Mouse (Mus musculus) hindbrain, embryonic 13.5 days (tissue): Measurements from ENCODE around the gene Mllt10. TPM values are rescaled to one million over a fixed set of nuclear protein-coding genes. Genes with fewer than 3 reads are reported as not detected.

Source experiments
- ATAC-seq: fragments of 200-750 bp; cut with Nextera tagmentation; 2 replicates; pipeline ENCODE4 v1.8.0; 2017; ENCODE audit warnings: moderate TSS enrichment; ENCODE audit not compliant: low FRiP score
- H3K27ac ChIP-seq: fragments of 300-500 bp; sonication (generic); 2 replicates; pipeline ENCODE4 v1.5.1; 2015; ENCODE audit warnings: inconsistent platforms, mild to moderate bottlenecking, moderate library complexity
- H3K27me3 ChIP-seq: fragments of 300-500 bp; sonication (generic); 2 replicates; pipeline ENCODE4 v1.6.1; 2015; ENCODE audit warnings: mild to moderate bottlenecking, inconsistent platforms
- H3K36me3 ChIP-seq: fragments of 300-500 bp; sonication (generic); 2 replicates; pipeline ENCODE4 v1.6.1; 2015; ENCODE audit warnings: mild to moderate bottlenecking, inconsistent platforms
- H3K4me1 ChIP-seq: fragments of 300-500 bp; sonication (generic); replicated peaks from 2 replicates; pipeline ENCODE4 v1.6.1; 2015; ENCODE audit warnings: inconsistent platforms
- H3K4me2 ChIP-seq: fragments of 300-500 bp; sonication (generic); 2 replicates; pipeline ENCODE4 v1.6.1; 2015; ENCODE audit warnings: inconsistent platforms, mild to moderate bottlenecking, moderate library complexity
- H3K4me3 ChIP-seq: fragments of 300-500 bp; sonication (generic); 2 replicates; pipeline ENCODE4 v1.5.1; 2015; ENCODE audit warnings: mild to moderate bottlenecking, inconsistent platforms
- H3K9ac ChIP-seq: fragments of 300-500 bp; sonication (generic); 2 replicates; pipeline ENCODE4 v1.6.1; 2015; ENCODE audit warnings: mild to moderate bottlenecking, inconsistent platforms
- H3K9me3 ChIP-seq: fragments of 300-500 bp; sonication (generic); 2 replicates; pipeline ENCODE4 v1.6.1; 2016; ENCODE audit warnings: inconsistent platforms
- WGBS: fragments of 180-500 bp; shearing (Covaris S2); methylation state at CpG from one replicate; pipeline ENCODE4 v1.1.7; 2015; 5-methylcytosine and 5-hydroxymethylcytosine counted together
- polyA plus RNA-seq: library from polyadenylated mRNA; unstranded; fragments of >200 nt; fragmentation: Nextera tagmentation; extraction: Ambion mirVana; gene quantifications from 2 replicates; pipeline ENCODE4 v1.2.1, GENCODE M21; 2015

Mllt10 gene
- polyA plus RNA-seq, 1 experiment from 2014 or later = 61.4 TPM

GRCm38 (mm10) chr2:18165511-18165910 lies 110.5 kb downstream of the Mllt10 start:
- Histone ChIP-seq H3K4me1 (no peaks in the 10 kb centered on the region), H3K4me3 (no peak overlapping the region), H3K9me3 (no peaks in the 10 kb centered on the region), H3K4me2 (no peak overlapping the region), H3K9ac (no peak overlapping the region), H3K36me3 (peaks cover 18% of the 10 kb centered on the region), H3K27me3 (no peaks in the 10 kb centered on the region), H3K27ac (no peak overlapping the region)
- 78% methylated on average over 2 of the region's 2 CpGs for WGBS
- ATAC-seq = no peak

DNA sequence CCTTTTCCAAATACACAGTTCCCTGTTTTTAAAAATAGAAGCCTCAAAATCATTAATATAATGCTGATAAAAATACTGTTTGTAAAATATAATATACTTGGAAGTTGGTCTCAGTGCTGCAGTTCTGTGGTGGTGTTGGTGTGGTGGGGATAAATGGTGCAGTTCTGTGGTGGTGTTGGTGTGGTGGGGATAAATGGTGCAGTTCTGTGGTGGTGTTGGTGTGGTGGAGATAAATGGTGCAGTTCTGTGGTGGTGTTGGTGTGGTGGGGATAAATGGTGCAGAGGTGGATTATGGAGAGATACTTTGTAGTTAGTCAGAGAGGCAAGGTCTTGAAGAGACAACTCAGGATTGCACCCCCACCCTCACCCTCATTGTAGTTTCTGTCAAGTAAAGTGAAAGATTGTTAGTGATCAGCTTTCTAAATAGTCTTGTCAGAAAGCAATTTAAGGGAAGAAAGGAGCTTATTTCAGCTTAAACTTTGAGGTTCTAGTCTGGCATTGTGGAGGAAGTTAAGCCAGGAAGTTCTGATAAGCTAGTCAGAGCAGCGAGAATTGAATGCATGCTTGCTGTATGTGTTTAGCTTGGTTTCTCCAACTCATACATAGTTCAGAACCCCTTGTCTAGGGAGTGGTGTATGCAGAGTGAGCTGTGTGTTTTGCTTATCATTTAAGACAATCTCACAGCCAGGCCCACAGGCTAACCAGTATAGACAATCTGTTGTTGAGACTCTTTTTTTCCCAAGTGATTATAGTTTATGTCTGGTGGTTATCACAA lies 114.3 kb downstream of the Mllt10 start:
- no peaks in the 10 kb centered on the region for H3K4me1 ChIP-seq
- no peak overlapping the region for H3K27ac ChIP-seq
- no peak overlapping the region for H3K4me3 ChIP-seq
- H3K4me2 ChIP-seq = no peak overlapping the region
- H3K9ac ChIP-seq = no peak overlapping the region
- H3K9me3 ChIP-seq = no peaks in the 10 kb centered on the region
- H3K27me3 ChIP-seq = no peaks in the 10 kb centered on the region
- no peak for ATAC-seq
- H3K36me3 ChIP-seq = peaks cover 5% of the 10 kb centered on the region; the same call in 1 of the 2 replicates
- WGBS = 81% methylated on average over 1 of the region's 1 CpGs

GRCm38 (mm10) chr2:18175234-18175633 lies 120.2 kb downstream of the Mllt10 start:
- no peaks in the 10 kb centered on the region for H3K4me1 ChIP-seq
- H3K27ac ChIP-seq = no peak overlapping the region
- no peak overlapping the region for H3K9ac ChIP-seq
- no peak for ATAC-seq
- H3K4me3 ChIP-seq = no peak overlapping the region
- H3K27me3 ChIP-seq = no peaks in the 10 kb centered on the region
- no peak overlapping the region for H3K4me2 ChIP-seq
- 31% methylated on average over 1 of the region's 1 CpGs for WGBS
- peaks cover 21% of the 10 kb centered on the region for H3K36me3 ChIP-seq
- H3K9me3 ChIP-seq = no peaks in the 10 kb centered on the region

DNA sequence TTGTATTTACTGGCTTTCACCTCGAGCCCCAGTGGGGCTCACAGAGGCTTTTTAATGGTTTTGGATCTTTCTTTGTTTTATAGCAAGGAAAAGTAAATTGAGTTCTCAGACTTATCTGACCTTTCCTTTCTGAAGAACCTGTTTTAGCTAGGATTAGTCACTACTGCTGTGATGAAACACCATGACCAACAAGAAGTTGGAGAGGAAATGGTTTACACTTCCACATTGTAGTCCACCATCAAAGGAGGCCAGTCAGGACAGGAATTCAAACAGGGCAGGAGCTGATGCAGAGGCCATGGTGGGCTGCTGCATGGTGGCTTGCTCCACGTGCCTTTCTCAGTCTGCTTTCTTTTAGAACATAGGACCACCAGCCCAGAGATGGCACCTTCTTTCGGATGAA lies 121.2 kb downstream of the Mllt10 start:
- no peak overlapping the region for H3K9ac ChIP-seq
- peaks cover 25% of the 10 kb centered on the region for H3K36me3 ChIP-seq
- H3K4me3 ChIP-seq = no peak overlapping the region
- ATAC-seq = no peak
- no peaks in the 10 kb centered on the region for H3K9me3 ChIP-seq
- no peak overlapping the region for H3K4me2 ChIP-seq
- no peak overlapping the region for H3K27ac ChIP-seq
- no peaks in the 10 kb centered on the region for H3K27me3 ChIP-seq
- no peaks in the 10 kb centered on the region for H3K4me1 ChIP-seq
- WGBS = 93% methylated on average over 3 of the region's 3 CpGs

- Histone ChIP-seq H3K27ac (no peak overlapping the region), H3K36me3 (peaks cover 38% of the 10 kb centered on the region), H3K4me3 (no peak overlapping the region), H3K4me1 (no peaks in the 10 kb centered on the region), H3K9me3 (no peaks in the 10 kb centered on the region), H3K4me2 (no peak overlapping the region), H3K9ac (no peak overlapping the region), H3K27me3 (no peaks in the 10 kb centered on the region)
- 96% methylated on average over 5 of the region's 5 CpGs for WGBS
- no peak for ATAC-seq
Observed at GRCm38 (mm10) chr2:18180323-18180722, 125.3 kb downstream of the Mllt10 start.

DNA sequence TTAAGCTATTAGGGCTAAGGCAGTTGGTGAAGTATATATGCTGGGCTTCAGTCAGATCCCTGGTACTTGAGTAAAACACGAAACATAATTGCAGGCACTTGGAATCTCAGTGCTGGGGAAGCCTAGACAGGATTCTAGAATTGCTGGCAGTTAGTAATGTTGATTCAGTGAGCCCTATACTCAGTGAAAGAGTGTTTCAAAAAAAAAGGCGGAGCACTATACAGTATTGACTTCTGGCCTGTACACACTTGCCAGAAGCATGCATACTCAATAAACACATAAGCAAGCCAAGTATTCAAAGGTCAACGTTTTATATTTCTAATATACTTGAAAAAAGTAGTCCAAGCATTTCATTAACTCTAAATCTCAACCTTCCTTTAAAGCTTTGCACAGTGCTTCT lies 126.6 kb downstream of the Mllt10 start:
- Histone ChIP-seq H3K9me3 (no peaks in the 10 kb centered on the region), H3K27me3 (no peaks in the 10 kb centered on the region), H3K4me2 (no peak overlapping the region), H3K36me3 (peaks cover 35% of the 10 kb centered on the region), H3K4me1 (no peaks in the 10 kb centered on the region), H3K9ac (no peak overlapping the region), H3K4me3 (no peak overlapping the region), H3K27ac (no peak overlapping the region)
- ATAC-seq = no peak
- 94% methylated on average over 3 of the region's 3 CpGs for WGBS

- Histone ChIP-seq H3K9ac (no peak overlapping the region), H3K27ac (no peak overlapping the region), H3K9me3 (no peaks in the 10 kb centered on the region), H3K27me3 (no peaks in the 10 kb centered on the region), H3K4me1 (no peaks in the 10 kb centered on the region), H3K4me3 (no peak overlapping the region), H3K36me3 (peaks cover 36% of the 10 kb centered on the region), H3K4me2 (no peak overlapping the region)
- ATAC-seq = no peak
Observed at GRCm38 (mm10) chr2:18183079-18183478, 128.0 kb downstream of the Mllt10 start.

DNA sequence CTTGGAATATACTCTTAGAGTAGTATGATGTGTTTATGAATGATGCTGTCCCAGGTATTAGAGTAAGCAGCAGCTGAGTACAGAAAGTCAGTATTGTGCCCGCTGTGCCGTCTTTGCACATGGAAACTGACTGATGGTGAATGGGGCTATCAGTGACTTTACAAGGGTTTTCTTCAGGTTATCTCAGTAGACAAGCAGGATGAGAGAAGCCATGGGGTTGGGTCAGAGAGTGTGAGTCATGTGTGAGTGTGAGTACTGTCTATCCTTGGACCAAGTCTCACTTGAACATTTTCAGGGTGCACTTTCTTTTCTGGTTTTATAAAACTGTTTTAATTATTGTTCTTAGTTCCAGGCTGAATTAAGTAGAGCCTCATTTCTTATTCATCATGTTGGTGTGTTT lies 133.3 kb downstream of the Mllt10 start:
- no peak overlapping the region for H3K9ac ChIP-seq
- 95% methylated on average over 2 of the region's 2 CpGs for WGBS
- H3K4me3 ChIP-seq = no peak overlapping the region
- H3K9me3 ChIP-seq = no peaks in the 10 kb centered on the region
- peaks cover 52% of the 10 kb centered on the region for H3K36me3 ChIP-seq
- H3K27ac ChIP-seq = no peak overlapping the region
- H3K4me1 ChIP-seq = no peaks in the 10 kb centered on the region
- H3K4me2 ChIP-seq = no peak overlapping the region
- no peaks in the 10 kb centered on the region for H3K27me3 ChIP-seq
- no peak for ATAC-seq

DNA sequence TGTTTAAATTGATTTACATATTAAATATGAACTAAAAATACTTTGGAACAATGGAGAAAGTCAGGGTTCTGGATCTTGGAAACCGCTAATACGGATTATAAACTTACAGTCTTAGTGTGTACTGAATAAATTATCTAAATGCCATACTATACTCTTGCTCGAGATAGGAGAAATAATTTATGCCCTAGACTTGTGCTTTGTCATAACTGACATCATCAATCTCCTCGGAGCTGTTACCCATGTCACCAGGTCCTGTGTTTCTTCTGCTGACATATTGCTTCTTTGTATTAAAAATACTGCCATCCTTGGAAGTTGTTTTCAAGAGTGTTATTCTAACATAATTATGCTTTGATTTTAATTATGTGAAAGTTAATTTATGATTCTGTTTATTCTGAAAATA lies 140.2 kb downstream of the Mllt10 start:
- no peak overlapping the region for H3K4me3 ChIP-seq
- H3K4me1 ChIP-seq = no peaks in the 10 kb centered on the region
- H3K9ac ChIP-seq = no peak overlapping the region
- H3K9me3 ChIP-seq = no peaks in the 10 kb centered on the region
- whole genome bisulfite sequencing = 83% methylated on average over 4 of the region's 4 CpGs
- H3K36me3 ChIP-seq = peaks cover 33% of the 10 kb centered on the region
- H3K27me3 ChIP-seq = no peaks in the 10 kb centered on the region
- no peak for ATAC-seq
- no peak overlapping the region for H3K4me2 ChIP-seq
- H3K27ac ChIP-seq = no peak overlapping the region

- H3K27me3 ChIP-seq = no peaks in the 10 kb centered on the region
- H3K9me3 ChIP-seq = no peaks in the 10 kb centered on the region
- H3K4me1 ChIP-seq = no peaks in the 10 kb centered on the region
- H3K4me3 ChIP-seq = no peak overlapping the region
- H3K9ac ChIP-seq = no peak overlapping the region
- H3K27ac ChIP-seq = no peak overlapping the region
- ATAC-seq = no peak
- whole genome bisulfite sequencing = 72% methylated on average over 3 of the region's 3 CpGs
- peaks cover 31% of the 10 kb centered on the region for H3K36me3 ChIP-seq
- H3K4me2 ChIP-seq = no peak overlapping the region
Observed at GRCm38 (mm10) chr2:18195691-18196396, 140.8 kb downstream of the Mllt10 start.

DNA sequence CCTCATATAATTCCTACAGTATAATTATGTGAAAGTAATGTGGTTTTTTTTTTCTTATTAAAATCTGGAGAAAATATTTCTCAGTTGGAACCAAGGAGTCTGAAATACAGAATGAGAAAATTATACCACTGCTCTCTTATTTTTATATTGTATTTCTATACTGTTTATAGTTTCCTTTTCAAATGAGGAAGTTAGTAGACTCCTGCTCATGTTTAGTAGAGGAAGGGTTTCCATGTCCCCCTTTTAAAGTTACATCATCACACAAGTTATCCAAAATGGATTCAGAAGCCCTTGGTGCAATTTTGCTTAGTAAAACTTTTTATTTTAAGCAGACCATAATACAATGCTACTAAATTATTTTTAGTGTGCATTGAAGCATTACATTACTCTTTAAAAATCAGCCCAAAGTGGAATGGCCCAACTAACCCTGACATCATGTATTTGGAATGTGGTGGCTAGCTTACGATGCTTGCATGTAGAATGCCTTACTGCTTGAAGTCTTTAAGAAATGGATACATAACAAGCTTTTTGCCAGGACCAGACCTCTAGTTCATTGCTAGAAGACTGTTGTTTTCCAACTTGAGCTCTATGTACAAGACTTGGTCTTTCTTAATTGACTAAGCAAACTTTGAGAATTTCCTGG lies 146.9 kb downstream of the Mllt10 start:
- Histone ChIP-seq H3K9me3 (no peaks in the 10 kb centered on the region), H3K27ac (no peak overlapping the region), H3K36me3 (peaks cover 57% of the 10 kb centered on the region), H3K4me2 (no peak overlapping the region), H3K9ac (no peak overlapping the region), H3K27me3 (no peaks in the 10 kb centered on the region), H3K4me1 (peaks cover 4% of the 10 kb centered on the region), H3K4me3 (no peak overlapping the region)
- ATAC-seq = no peak
- WGBS = 97% methylated on average over 1 of the region's 1 CpGs

DNA sequence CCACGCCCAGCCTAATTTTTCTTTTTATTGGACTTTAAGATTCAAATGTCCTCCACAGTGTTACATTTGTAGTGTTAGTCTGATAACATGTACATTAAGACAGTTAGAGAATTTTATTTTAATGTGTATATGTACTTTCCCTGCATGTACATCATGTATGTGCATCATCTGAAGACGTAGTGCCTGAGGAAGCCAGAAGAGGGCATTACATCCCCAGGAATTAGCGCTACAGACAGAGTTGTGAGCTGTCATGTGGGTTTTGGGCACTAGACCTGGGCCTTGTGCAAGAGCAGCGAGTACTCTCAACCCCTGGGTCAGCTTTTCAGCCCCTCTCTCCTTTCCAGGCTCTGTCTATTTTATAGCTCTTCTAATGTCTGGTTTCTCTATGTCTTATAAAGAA lies 147.9 kb downstream of the Mllt10 start:
- 94% methylated on average over 4 of the region's 4 CpGs for WGBS
- ATAC-seq = no peak
- no peak overlapping the region for H3K27ac ChIP-seq
- no peaks in the 10 kb centered on the region for H3K27me3 ChIP-seq
- no peak overlapping the region for H3K4me3 ChIP-seq
- peaks cover 9% of the 10 kb centered on the region for H3K4me1 ChIP-seq
- H3K4me2 ChIP-seq = no peak overlapping the region
- no peak overlapping the region for H3K9ac ChIP-seq
- no peaks in the 10 kb centered on the region for H3K9me3 ChIP-seq
- peaks cover 57% of the 10 kb centered on the region for H3K36me3 ChIP-seq
